Mouse (Mus musculus) layer of hippocampus, postnatal 36 days (tissue): ENCODE data around the gene Rhox9. TPM values are rescaled to one million over a fixed set of nuclear protein-coding genes. Genes with fewer than 3 reads are reported as not detected.
"Not testable (repeated sequence)": the region's sequence is repeated elsewhere in the genome, so short reads cannot be mapped to it uniquely, and the experiment has no call there.

Experiments
- DNase-seq, 2 experiments: peaks; one replicate each; pipeline ENCODE4 v3.0.0; 2022
- total RNA-seq, 2 experiments: library from RNA; stranded (reverse); gene quantifications; 2 replicates each; pipeline ENCODE4 v1.2.3; 2021

Rhox9 gene
- total RNA-seq: not detected

DNA sequence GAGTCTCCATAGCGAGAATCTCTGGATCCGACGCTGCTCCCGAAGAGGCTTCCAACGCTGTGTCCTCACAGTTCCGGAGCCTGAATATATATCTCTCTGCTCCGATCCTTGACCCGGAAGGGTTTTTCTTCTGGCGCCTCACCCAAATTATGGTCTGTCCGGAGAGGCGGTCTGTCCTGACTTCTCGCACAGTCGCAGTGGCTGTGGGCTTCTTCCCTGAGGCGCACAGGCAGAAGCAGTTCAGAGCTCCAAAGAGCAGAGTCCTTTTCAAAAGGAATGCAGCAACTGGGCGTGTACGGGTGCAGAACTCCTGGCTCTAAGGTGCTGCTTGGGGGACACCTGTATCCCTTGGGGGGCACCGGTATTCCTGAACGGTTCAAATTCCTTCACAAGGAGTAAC lies at the start of gene Rhox9:
Rhox9 (minus strand) TSS at position 101 of the 400 bp plus-strand sequence.
- DNase-seq: not testable (repeated sequence)

DNA sequence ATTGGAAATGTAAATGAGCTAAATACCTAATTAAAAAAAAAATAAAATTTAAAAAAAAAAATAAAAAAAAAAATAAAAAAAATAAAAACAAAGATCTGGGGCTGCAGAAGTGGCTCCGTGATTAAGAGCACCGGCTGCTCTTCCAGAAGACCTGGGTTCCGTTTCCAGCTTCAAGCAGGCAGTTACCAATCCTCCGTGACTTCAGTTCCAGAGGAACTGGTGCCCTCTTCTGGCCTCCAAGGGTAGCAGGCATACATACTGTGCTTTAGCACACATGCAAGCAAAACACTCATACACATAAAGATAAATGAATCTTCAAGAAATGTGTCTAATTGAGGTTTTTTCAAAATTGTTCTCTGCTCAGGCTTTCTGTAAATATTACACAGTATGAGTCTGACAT lies 14.7 kb upstream of the Rhox9 start:
- no peak for DNase-seq

DNA sequence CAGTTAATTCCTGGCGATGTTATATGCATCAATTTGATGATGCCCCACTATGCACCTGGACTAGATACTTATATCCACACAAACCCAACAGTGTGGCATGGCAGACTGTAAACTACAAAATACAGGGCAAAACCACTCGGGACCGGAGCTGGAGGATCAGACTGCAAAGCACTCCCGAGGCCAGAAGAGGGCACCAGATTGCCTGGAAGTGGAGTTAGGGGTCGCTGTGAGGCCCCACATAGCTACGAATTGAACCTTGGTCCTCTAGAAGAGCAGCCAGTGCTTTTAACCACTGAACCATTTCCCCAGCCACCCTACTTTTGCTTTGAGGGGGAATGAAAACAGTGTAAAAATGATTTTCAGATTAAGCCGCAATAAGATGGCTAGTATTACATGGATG lies 7.0 kb upstream of the Rhox9 start:
- no peak for DNase-seq

DNA sequence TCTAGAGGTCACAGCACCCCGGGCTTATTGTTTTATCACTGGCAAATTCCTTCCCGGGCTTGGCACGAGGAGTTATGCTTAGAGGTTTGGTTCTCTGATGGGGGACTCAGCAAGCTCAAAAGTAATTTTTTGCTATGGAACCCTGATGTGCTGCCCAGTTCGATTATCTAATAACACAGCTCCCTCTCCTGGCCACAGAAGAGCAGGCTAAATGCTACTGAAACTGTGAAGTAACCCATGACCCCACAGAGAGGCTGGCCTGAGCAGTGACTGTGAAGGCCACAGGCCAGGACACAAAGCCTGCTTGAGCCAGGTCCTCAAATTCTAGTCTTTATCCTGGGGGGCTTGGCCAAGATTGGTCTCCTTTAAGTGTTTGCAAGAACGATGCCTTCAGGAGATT lies 2.2 kb upstream of the Rhox9 start:
- no peak for DNase-seq

- DNase-seq: not testable (repeated sequence)
Observed at GRCm38 (mm10) chrX:37897132-37897531, 4.4 kb downstream of the Rhox9 start, which contains the start of gene Rhox7b. Gene Rhox7b (minus strand): TSS chrX:37897232.

DNA sequence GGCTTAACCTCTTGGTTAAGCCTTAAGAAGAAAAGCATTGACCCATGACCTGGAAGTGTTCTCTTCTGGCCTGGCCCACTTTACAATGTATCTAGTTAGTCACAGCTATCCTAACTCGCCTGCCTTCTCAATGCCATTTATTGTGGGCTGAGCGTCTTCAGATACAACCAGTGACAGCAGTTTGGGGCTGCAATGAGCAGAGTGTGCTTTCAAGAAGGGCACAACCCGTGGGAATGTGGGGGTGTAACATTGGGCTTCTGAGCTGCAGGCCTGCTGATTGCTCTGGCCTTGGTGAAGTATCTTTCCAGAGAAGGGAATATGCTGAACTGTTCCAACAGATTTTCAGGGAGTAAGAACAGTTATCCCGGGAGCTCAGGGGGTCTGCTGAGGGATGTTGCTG lies 22.7 kb downstream of the Rhox9 start, which contains the start of gene Rhox8:
Rhox8 (minus strand) TSS at position 101 of the 400 bp plus-strand sequence.
- DNase-seq: no peak

- no peak for DNase-seq
Observed at GRCm38 (mm10) chrX:37871641-37872040, 29.9 kb downstream of the Rhox9 start.

Other genes starting within 250 kb of the Rhox9 start
- not detected for gene Rhox3h, start 233.0 kb downstream of the Rhox9 start, total RNA-seq
- not detected for gene Rhox2h, start 228.5 kb downstream of the Rhox9 start, total RNA-seq
- gene Rhox5, start 96.9 kb downstream of the Rhox9 start, total RNA-seq: not detected
- gene Rhox6, start 74.9 kb downstream of the Rhox9 start, total RNA-seq: not detected
- not detected for gene Rhox7a, start 70.1 kb downstream of the Rhox9 start, total RNA-seq
- not detected for gene Rhox8, start 22.8 kb downstream of the Rhox9 start, total RNA-seq
- gene Rhox7b, start 4.5 kb downstream of the Rhox9 start, total RNA-seq: not detected
- not detected for gene Btg1-ps1, start 117.0 kb upstream of the Rhox9 start, total RNA-seq
- not detected for gene Btg1-ps2, start 141.3 kb upstream of the Rhox9 start, total RNA-seq
- not detected for gene Rhox10, start 164.7 kb upstream of the Rhox9 start, total RNA-seq
- not detected for gene Rhox11, start 183.4 kb upstream of the Rhox9 start, total RNA-seq
- gene Rhox12, start 209.1 kb upstream of the Rhox9 start, total RNA-seq: not detected
- not detected for gene Rhox13, start 219.4 kb upstream of the Rhox9 start, total RNA-seq